Mouse (Mus musculus) lung, adult 2 months (tissue): ENCODE results near the gene Cybb.

ENCODE experiments used
- CTCF ChIP-seq: fragments of 200-500 bp; IDR thresholded peaks from 2 replicates; pipeline ENCODE4 v1.5.1; 2011; ENCODE audit warnings: mild to moderate bottlenecking, low read length, control low read depth; ENCODE audit not compliant: insufficient read depth
- POLR2A ChIP-seq: fragments of 200-500 bp; IDR thresholded peaks from 2 replicates; pipeline ENCODE4 v1.6.1; 2011; ENCODE audit warnings: low read depth, mild to moderate bottlenecking, control low read depth, low read length, borderline replicate concordance; ENCODE audit errors: extremely low read depth

GRCm38 (mm10) chrX:9461399-9461798, 26.2 kb downstream of the Cybb start:
- TF ChIP-seq POLR2A (no peak), CTCF (no peak)
